Mouse (Mus musculus): ENCODE results near the gene Asb13. TPM values are rescaled to one million over a fixed set of nuclear protein-coding genes. Genes with fewer than 3 reads are reported as not detected.

Asb13 gene
- total RNA-seq, 2 experiments from 2014 or later = 7.0 to 9.6 TPM

DNA sequence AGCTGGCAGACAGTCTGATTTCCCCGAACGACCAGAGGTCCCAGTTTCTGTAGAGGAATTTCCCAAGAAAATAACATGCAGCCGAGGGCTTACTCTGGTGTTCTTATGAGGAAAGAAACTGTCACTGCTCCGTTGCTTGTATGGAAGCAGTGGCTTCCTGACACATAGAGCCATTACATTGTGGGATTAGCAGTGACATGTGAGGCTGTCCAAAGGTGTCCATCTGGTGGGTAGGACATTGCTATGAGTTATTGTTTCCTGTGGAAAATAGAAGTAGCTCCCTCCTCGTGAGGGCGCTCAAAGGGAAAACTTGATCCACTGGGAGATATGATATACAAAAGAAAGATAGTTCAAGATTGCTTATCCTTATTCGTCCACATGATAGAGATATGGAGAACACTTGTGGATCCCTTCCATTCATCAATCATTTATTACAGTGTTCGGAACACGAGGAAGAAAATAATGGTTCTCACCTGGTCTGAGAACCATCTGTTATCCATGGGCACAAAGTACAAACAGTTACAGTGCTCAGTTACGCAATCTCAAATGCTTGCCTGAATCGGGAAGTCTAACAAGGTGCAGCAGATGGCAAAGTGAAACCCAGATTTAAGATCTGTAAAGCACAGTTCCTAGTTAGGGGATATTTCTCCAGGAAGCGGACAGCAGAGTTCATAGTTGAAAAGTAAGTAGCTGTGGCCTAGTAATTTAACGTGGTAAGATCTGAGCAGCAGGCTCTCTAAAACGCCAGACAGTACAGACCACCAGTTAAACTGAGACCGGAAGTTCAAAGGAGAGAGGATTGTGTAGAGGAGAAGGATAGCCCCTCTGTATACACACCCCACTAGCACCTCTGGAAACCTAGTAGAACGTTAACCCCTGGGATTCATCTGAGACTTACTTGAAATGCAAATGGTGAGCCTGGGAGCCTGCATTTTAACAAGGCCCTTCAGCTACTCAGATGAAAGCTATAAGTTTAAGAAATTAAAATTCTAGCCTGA is 25.6 kb downstream of the Asb13 start:
- intact Hi-C loops (cut with DNase I) = loop anchor here (10.0 kb wide), 1 partner anchor 625 kb away; no protein-coding TSS in a partner anchor

GRCm38 (mm10) chr13:3664241-3664640 is 30.4 kb downstream of the Asb13 start:
- DNase-seq (ENCODE audit: low spot score) = no peak
- intact Hi-C loops (cut with DNase I) = loop anchor here (2.0 to 10.0 kb wide), 2 partner anchors 337 to 621 kb away; no protein-coding TSS in a partner anchor

More for the DNA sequence above, 25.6 kb downstream of the Asb13 start:
- DNase-seq (ENCODE audit: low spot score) = no peak

- peak; percentile 39 for DNase-seq (ENCODE audit: low spot score)
- intact Hi-C loops (cut with DNase I) = loop anchor here (1.0 to 10.0 kb wide), 5 partner anchors 62 to 619 kb away; no protein-coding TSS in a partner anchor
Observed at GRCm38 (mm10) chr13:3665308-3665723, 31.5 kb downstream of the Asb13 start.

DNA sequence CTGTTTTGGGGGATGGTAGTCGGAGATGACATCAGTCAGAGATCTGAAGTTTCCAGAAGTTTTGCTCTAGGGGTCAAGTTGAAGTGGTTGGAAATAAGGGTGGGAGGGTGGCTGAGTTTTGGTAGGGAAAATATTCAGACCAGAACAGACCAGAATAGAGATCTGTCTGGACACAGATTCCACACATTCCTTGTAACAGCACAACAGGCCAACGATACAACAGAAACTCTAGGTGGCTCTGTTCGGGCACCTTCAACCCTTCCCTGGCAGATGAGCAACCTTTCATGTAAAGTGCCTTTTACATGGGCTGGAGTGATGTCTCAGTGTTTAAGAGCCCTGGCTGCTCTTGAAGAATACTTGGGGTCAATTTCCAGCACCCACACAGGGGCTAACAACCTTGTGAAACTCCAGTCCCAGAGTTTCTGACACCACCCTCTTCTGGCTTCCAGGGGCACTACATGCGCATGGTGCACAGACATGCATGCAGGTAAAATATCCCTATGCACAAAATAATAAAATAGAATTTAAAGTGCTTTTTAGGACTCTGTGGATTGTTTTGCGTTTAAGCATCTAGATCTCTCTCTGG is 33.5 kb downstream of the Asb13 start:
- DNase-seq (ENCODE audit: low spot score) = no peak
- intact Hi-C loops (cut with DNase I) = loop anchor here (5.0 to 10.0 kb wide), 3 partner anchors 60 to 617 kb away; no protein-coding TSS in a partner anchor

- intact Hi-C loops (cut with DNase I) = loop anchor here (5.0 to 10.0 kb wide), 3 partner anchors 59 to 617 kb away; no protein-coding TSS in a partner anchor
Observed at GRCm38 (mm10) chr13:3668068-3668467, 34.2 kb downstream of the Asb13 start.

DNA sequence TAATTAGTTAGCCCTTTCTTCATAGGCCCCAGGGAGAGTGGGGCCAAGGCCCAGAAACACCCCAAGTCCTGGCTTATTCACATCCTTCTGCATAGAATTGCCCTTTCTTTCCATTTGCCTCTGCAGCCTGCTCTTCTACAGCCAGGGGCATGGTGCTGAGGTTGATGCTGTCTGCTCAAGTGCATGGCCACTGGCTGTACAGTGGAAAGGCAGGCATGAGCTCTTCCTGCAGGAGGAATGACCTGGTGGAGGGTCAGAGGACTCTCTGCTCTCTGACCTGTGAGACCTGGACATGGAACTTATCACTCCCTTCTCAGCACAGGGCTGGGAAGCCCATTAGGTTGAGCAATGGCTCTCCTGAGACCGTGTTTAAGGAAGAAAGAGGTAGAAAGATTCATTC is 35.8 kb downstream of the Asb13 start:
- intact Hi-C loops (cut with DNase I) = loop anchor here (5.0 to 10.0 kb wide), 3 partner anchors 58 to 615 kb away; no protein-coding TSS in a partner anchor
- DNase-seq (ENCODE audit: low spot score) = no peak

More at GRCm38 (mm10) chr13:3668068-3668467, 34.2 kb downstream of the Asb13 start:
- no peak for DNase-seq (ENCODE audit: low spot score)

DNA sequence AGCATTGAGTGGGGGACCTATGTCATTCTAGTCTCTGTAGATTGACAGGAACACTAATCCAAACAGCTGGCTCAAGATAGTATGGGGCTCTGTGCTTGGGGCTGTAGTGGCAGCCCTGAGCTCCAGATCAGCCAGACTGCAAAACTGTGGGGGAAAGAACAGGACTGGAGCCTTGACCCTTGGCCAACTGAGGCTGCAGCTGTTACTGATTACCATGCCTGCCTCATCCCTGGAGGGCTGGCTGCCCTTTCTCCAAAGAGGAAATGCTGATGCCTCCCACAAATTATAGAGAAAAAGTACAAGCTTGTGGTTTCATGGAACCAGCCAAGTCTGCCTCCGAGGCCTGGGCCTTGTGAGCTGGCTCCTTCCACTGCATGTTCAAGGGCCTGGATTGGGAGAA is 36.2 kb downstream of the Asb13 start:
- peak; percentile 18 for DNase-seq (ENCODE audit: low spot score)

DNA sequence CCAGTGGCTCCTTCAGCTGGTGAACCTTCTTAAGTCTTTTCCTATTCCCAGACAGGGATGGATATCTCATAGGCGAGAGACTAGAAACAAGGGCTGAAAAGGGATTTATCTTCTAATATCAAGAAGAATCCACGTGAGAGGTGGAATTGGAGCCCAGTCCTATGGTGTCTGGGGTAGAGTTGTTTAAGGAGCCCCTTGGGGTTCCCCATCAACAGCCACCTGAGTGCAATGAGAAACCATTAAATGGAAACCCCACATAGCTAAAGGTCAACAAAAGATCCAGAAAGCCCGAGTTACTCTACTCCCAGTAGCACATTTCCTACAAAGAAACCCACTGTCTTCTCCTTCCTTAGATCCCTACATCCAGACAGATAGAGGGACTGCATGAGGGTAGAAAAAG is 39.3 kb downstream of the Asb13 start:
- no peak for DNase-seq (ENCODE audit: low spot score)
- intact Hi-C loops (cut with DNase I) = no loop called here

More for the DNA sequence above, 36.2 kb downstream of the Asb13 start:
- intact Hi-C loops (cut with DNase I) = no loop called here

DNA sequence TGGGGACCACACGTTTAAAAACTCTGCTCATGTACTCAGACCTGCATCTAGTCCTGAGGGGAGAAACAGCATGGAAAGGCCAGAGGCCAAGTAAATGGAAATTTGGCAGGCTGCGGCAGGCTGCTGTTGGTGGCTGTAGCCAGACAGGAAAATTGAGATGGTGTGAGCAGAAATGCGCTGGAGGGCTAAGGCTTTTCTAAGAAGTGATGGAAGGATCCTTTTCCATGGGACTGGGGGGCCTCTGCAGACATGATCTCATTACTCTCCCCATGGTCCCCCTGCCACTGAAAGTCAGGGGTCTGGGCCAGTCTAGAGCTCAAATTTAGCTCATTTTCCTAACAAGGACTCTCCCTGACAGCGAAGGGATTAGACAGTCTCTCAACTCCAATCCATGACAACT is 39.8 kb downstream of the Asb13 start:
- no peak for DNase-seq (ENCODE audit: low spot score)
- intact Hi-C loops (cut with DNase I) = no loop called here

- no peak for DNase-seq (ENCODE audit: low spot score)
- intact Hi-C loops (cut with DNase I) = no loop called here
Observed at GRCm38 (mm10) chr13:3675855-3676254, 42.0 kb downstream of the Asb13 start.

GRCm38 (mm10) chr13:3679098-3679497 is 45.3 kb downstream of the Asb13 start:
- DNase-seq (ENCODE audit: low spot score) = no peak
- intact Hi-C loops (cut with DNase I) = no loop called here

GRCm38 (mm10) chr13:3686306-3686705 is 52.5 kb downstream of the Asb13 start:
- no peak for DNase-seq (ENCODE audit: low spot score)
- intact Hi-C loops (cut with DNase I) = no loop called here

- intact Hi-C loops (cut with DNase I) = no loop called here
- DNase-seq (ENCODE audit: low spot score) = no peak
Observed at GRCm38 (mm10) chr13:3694599-3695343, 60.9 kb downstream of the Asb13 start.

DNA sequence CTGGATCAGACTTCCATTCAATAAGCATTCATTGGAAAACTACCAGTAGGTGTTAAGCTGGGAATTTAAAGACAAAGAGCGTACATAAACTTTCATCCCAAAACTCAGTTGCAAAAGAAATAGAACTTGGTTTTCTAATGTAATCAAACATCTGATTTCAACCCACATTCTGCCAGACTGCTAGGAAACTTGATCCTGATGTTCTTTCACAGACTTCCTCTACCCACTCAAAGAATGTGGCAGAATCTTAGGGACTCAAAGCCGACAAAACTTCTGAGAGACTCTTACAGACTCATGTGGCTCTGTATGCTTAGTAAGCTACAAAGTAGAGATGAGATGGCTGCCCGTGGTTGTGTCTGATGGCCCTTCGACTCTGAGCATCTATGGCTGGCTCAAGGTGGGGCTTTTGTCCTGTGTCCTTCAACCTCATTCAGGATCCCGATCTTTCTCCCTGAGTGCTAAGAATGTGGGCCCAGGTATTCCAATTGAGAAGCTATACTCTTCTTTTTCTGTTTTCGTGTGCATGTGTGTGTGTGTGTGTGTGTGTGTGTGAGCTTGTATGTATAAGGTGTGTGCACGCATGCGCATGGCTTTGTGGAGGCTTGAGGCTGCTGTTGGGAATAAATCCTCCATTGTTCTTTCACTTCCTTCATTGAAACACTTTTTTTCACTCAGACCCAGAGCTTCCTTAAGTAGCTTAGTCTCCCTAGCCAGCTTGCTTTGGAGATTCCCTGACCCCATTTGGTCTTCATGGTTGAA is 63.3 kb downstream of the Asb13 start:
- DNase-seq (ENCODE audit: low spot score) = no peak
- intact Hi-C loops (cut with DNase I) = no loop called here

DNA sequence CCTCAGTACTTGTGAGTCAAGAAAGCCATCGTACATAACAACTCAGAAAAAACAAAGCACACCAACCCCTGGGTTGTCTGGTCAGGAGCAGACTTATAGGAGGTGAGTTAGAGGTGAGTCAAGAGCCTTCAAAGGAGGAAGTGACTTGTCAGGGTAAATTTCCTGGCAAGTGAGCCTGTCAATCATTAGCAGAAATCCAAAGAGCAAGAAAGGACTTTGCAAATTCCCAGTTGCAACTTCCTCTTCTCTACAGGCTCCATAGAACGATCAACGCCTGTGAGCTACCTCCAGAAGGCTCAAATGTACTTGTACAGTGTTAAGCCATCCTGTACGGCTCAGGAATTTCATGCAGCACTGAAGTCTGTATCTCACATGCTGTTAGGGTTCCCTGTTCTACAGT is 66.9 kb downstream of the Asb13 start:
- intact Hi-C loops (cut with DNase I) = no loop called here
- no peak for DNase-seq (ENCODE audit: low spot score)

All from heart, postnatal 25 days (tissue).